Mouse (Mus musculus) CH12.LX (cell line): ENCODE measurements at regions not wholly inside any gene's neighbourhood (a gene's known extent, or its start where the extent isn't known, plus 50 kb on each side); places are given as distances from the start of the nearest gene placed in this dataset.

Experiments
- CHD2 ChIP-seq: IDR thresholded peaks from 2 replicates; pipeline ENCODE4 v1.6.1; 2011; ENCODE audit warnings: low read length, improper control_type of control experiment
- CTCF ChIP-seq, 2 experiments: IDR thresholded peaks in 1 of 2; conservative IDR thresholded peaks in 1 of 2; 2 replicates each; pipeline ENCODE4 v1.5.1; 2011 to 2012; ENCODE audit warnings: low read depth in 2 of 2, low read length in 2 of 2, improper control_type of control experiment in 1 of 2, inconsistent platforms in 1 of 2, mild to moderate bottlenecking in 1 of 2, moderate library complexity in 1 of 2
- HCFC1 ChIP-seq: IDR thresholded peaks from 2 replicates; pipeline ENCODE4 v1.6.1; 2012; ENCODE audit warnings: low read depth, mild to moderate bottlenecking, inconsistent platforms, low read length, improper control_type of control experiment
- MAZ ChIP-seq: IDR thresholded peaks from 2 replicates; pipeline ENCODE4 v1.6.1; 2012; ENCODE audit warnings: low read depth, mild to moderate bottlenecking, inconsistent platforms, low read length, improper control_type of control experiment, moderate library complexity
- MXI1 ChIP-seq: IDR thresholded peaks from 2 replicates; pipeline ENCODE4 v1.6.1; 2011; ENCODE audit warnings: mild to moderate bottlenecking, low read depth, low read length, improper control_type of control experiment
- NELFE ChIP-seq: IDR thresholded peaks from 2 replicates; pipeline ENCODE4 v1.6.1; 2011; ENCODE audit warnings: low read depth, low read length, improper control_type of control experiment
- PAX5 ChIP-seq: IDR thresholded peaks from 2 replicates; pipeline ENCODE4 v1.6.1; 2012; ENCODE audit warnings: low read length, inconsistent platforms, mixed read lengths
- POLR2A ChIP-seq: IDR thresholded peaks from 2 replicates; pipeline ENCODE4 v1.6.1; 2011; ENCODE audit warnings: low read depth, mild to moderate bottlenecking, improper control_type of control experiment, low read length
- RCOR1 ChIP-seq: conservative IDR thresholded peaks from 2 replicates; pipeline ENCODE4 v1.6.1; 2012; ENCODE audit warnings: low read depth, mild to moderate bottlenecking, inconsistent platforms, low read length, improper control_type of control experiment
- SMC3 ChIP-seq: IDR thresholded peaks from 2 replicates; pipeline ENCODE4 v1.6.1; 2011; ENCODE audit warnings: low read depth, low read length, improper control_type of control experiment
- TCF12 ChIP-seq: IDR thresholded peaks from 2 replicates; pipeline ENCODE4 v1.6.1; 2014; ENCODE audit warnings: low read depth, mild to moderate bottlenecking, inconsistent platforms, low read length, improper control_type of control experiment
- ZKSCAN1 ChIP-seq: IDR thresholded peaks from 2 replicates; pipeline ENCODE4 v1.6.1; 2012; ENCODE audit warnings: low read depth, inconsistent platforms, low read length, improper control_type of control experiment, borderline replicate concordance
- ZNF384 ChIP-seq: IDR thresholded peaks from 2 replicates; pipeline ENCODE4 v1.6.1; 2012; ENCODE audit warnings: low read depth, low read length, improper control_type of control experiment, inconsistent platforms

DNA sequence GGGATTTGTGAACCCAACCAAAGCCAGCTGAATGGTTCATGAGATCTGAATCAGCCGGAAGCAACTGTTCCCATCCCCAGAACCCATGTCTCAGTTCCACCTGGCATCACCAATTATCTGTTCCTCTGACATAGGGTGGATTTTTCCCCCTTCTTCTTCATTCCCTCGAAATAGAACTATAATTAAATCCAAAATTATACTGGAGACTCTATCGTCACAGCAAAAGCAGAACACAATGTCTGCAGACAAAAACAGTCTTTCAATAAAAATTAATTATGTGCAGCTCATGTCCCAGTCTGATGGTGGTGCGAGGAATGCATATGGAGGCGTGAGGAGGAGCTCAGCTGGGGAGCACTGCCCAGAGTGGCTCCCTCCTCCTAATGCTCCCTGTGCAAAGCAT lies 280.4 kb downstream of the Emp1 start:
- TF ChIP-seq CHD2 (no peak), MAZ (no peak), HCFC1 (no peak), MXI1 (no peak), POLR2A (no peak), CTCF (conservative IDR thresholded peaks at IDR 0.05 in 1 of 2, IDR thresholded peaks at IDR 0.05 in 1 of 2; ENCODE audit: low read depth in 2 of 2, low read length in 2 of 2) (no peak), ZNF384 (no peak), PAX5 (no peak), ZKSCAN1 (no peak), NELFE (no peak), TCF12 (no peak), SMC3 (no peak), RCOR1 (no peak)
